Mouse (Mus musculus): ENCODE data around the gene Zfp316.
A peak's percentile ranks its signal among the peaks of the same experiment; 100 is the strongest.

The Zfp316 gene

GRCm38 (mm10) chr5:143279247-143279646 lies 9.4 kb upstream of the Zfp316 start:
- no peak for DNase-seq (ENCODE audit: low spot score)

DNA sequence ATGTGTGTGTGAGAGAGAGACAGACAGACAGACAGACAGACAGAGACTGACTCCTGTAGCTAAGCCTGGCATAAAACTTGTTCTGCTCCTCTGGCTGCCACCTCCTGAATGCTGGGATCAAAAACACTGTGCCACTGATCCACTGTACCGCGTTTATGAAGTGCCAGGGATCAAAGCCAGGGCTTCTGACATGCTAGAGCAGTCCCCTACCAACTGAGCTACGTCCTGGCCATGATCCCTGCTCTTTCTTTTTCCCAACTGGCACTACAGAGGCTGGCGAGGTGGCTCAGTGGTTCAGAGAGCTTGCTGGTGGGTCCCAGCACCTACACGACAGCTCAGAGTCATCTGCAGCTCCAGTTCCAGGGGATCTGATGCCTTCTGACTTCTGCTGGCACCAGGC lies 5.9 kb upstream of the Zfp316 start:
- no peak for DNase-seq (ENCODE audit: low spot score)

- no peak for DNase-seq (ENCODE audit: low spot score)
These were observed 2.9 kb upstream of the Zfp316 start for GRCm38 (mm10) chr5:143272540-143273330.

DNA sequence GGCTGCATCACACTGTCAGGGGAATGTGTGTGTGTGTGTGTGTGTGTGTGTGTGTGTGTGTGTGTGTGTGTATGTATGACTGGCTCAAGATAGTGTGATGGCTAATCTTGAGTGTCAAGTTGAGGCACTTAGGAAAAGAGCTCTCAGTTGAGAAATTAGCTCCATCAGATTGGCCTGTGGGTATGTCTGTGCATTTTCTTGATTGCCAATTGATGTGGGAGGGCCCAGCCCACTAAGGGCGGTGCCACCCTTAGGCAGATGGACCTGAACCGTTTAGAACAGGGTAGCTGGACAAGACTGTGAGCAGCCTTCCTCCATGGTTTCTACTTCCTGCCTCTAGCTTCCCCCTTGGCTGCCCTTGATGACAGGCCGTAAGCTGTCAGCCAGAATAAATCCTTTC lies 2.3 kb upstream of the Zfp316 start:
- DNase-seq (ENCODE audit: low spot score) = no peak

- peak; percentile 55 for DNase-seq (ENCODE audit: low spot score)
These were observed 1.8 kb upstream of the Zfp316 start for GRCm38 (mm10) chr5:143271642-143272041.

GRCm38 (mm10) chr5:143270151-143270519 lies 313 bp upstream of the Zfp316 start:
- no peak for DNase-seq (ENCODE audit: low spot score)

GRCm38 (mm10) chr5:143268985-143269362 lies 848 bp downstream of the Zfp316 start:
- no peak for DNase-seq (ENCODE audit: low spot score)

GRCm38 (mm10) chr5:143266794-143267193 lies 3.0 kb downstream of the Zfp316 start:
- DNase-seq (ENCODE audit: low spot score) = no peak

- no peak for DNase-seq (ENCODE audit: low spot score)
These were observed 4.4 kb downstream of the Zfp316 start for GRCm38 (mm10) chr5:143265409-143265808.

GRCm38 (mm10) chr5:143264689-143265088 lies 5.1 kb downstream of the Zfp316 start:
- no peak for DNase-seq (ENCODE audit: low spot score)

GRCm38 (mm10) chr5:143261636-143262035 lies 8.2 kb downstream of the Zfp316 start:
- no peak for DNase-seq (ENCODE audit: low spot score)

- DNase-seq (ENCODE audit: low spot score) = no peak
These were observed 14.0 kb downstream of the Zfp316 start for GRCm38 (mm10) chr5:143255802-143256201.

DNA sequence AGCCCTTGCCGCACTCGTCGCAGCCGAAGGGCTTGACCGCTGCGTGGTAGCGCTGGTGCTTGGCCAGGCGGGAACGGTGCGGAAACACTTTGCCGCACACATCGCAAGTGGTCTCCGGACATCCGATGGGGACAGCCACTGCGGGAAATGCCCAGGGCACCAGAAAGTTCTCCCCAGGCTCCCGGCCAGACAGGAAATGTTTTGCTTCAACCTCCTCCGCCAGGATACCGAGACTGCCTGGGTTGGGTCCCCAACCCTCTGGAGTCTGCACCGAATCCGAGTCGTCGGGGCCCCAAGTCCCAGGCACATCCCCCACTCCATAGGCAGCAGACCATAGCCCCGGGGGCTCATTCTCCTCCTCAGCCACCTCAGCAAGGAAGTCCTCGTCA lies 14.7 kb downstream of the Zfp316 start:
- DNase-seq (ENCODE audit: low spot score) = no peak

- no peak for DNase-seq (ENCODE audit: low spot score)
These were observed 15.2 kb downstream of the Zfp316 start for GRCm38 (mm10) chr5:143254487-143255130.

GRCm38 (mm10) chr5:143253881-143254486 lies 15.8 kb downstream of the Zfp316 start:
- DNase-seq (ENCODE audit: low spot score) = no peak

GRCm38 (mm10) chr5:143253186-143253880 lies 16.5 kb downstream of the Zfp316 start:
- no peak for DNase-seq (ENCODE audit: low spot score)

DNA sequence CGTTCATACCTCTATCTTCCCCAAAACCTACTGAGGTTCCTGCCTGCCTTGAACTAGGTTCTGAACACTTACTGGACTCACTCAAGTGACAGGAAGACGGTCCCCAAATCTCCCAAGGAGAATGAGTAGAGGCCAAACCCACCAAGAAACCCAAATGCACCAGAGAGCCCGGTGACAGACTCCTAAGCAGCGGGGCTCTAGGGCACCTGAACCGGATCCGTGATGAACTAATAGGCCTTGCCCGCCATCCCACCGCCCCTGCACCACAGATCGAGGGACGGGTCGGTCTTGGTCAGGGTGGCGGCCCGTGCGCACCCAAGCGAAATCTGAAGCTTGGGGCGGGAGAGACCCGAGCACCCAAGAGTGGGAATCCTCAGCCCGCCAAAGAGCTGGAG lies 17.0 kb downstream of the Zfp316 start:
- no peak for DNase-seq (ENCODE audit: low spot score)

- DNase-seq (ENCODE audit: low spot score) = no peak
These were observed 17.8 kb downstream of the Zfp316 start for GRCm38 (mm10) chr5:143252039-143252438.

GRCm38 (mm10) chr5:143244926-143245325 lies 24.9 kb downstream of the Zfp316 start:
- DNase-seq (ENCODE audit: low spot score) = no peak

DNA sequence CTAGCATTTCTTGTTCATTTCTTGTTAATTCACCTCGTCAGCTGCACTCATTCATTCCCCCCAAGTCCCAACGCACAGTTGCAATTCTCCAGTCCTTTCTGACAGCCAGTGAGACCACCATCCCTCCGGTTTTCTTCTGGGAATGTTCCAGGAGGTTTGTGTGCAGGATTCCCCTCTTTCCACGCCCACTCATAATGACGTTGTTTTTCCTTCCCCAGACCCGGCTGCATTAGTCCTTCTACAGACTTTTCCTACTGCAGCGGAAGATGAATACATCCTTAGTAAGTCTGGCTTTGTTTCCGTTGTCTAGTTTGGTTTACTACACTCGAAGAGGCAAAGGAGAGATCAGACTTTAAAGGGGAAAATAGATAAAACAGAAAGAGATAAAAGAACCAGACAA lies 33.8 kb downstream of the Zfp316 start:
- DNase-seq (ENCODE audit: low spot score) = no peak

- DNase-seq (ENCODE audit: low spot score) = peak; percentile 99
These were observed 34.7 kb downstream of the Zfp316 start, which contains the start of gene Zfp12 for GRCm38 (mm10) chr5:143235028-143235693. TSS of gene Zfp12 (plus strand) at chr5:143235163.

DNA sequence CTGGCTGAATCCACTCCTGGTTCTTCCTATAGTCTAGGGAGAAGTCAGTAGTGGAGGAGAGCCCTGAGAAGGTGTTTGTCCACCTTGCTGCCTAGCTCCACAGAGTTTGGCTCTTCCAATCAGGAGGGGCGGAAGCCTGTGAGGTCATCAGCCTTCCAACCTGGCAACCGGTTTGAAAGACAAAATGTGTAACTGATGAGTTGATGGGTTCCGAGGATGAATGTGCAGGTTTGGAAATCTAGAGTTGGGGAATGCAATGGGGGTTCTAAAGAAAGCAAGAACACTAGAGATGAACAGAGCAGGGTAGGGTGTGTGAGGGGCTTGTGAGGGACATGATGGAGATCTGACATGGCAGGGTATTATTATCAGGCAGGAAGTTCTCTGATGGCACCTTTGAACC lies 43.0 kb downstream of the Zfp316 start, which contains the start of gene Spdye4a:
Gene Spdye4a (minus strand): TSS at position 101 of the 400 bp plus-strand sequence.
- no peak for DNase-seq (ENCODE audit: low spot score)

All from adipocyte (in vitro differentiated cells).